Mouse (Mus musculus): Measurements from ENCODE around the gene Plscr3. TPM values are rescaled to one million over a fixed set of nuclear protein-coding genes. Genes with fewer than 3 reads are reported as not detected.
"Not testable (repeated sequence)": the region's sequence is repeated elsewhere in the genome, so short reads cannot be mapped to it uniquely, and the experiment has no call there.

Plscr3 gene
- polyA plus RNA-seq, 1 experiment from 2014 or later = 85.1 TPM

DNA sequence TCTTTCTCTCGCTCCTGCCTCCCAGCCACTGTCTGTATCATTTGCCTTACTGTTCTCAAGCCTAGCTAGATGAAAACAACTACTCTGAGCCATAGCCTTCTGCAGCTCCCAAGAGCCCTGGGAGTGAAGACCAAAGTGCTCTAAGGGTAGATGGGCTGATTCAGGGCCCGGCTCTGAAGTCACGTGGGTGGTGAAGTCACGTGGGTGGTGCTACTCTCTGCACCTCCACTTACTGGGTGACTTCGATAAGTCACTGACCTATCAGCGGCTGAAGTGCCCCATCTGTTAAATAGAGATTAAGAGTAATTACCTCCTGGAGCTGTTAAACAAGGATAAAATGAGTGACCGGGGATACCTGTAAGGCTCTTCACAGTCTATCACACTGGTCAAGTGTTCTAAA, 7.8 kb downstream of the Plscr3 start:
- H3K4me1 ChIP-seq (ENCODE audit: control insufficient read depth, insufficient read depth, low read length) = no peaks in the 10 kb centered on the region
- H3K36me3 ChIP-seq (ENCODE audit: control insufficient read depth, insufficient read depth, low read length) = 0 out of 2 replicates have a peak, but pooled peaks cover 9% of the 10 kb centered on the region
- H3K27me3 ChIP-seq (ENCODE audit: control insufficient read depth, insufficient read depth, low read length) = no peaks in the 10 kb centered on the region
- H3K4me2 ChIP-seq (ENCODE audit: low read depth, low read length) = no peak overlapping the region
- 0 out of 2 replicates have a peak, but pooled peaks have one; percentile 9 for ATAC-seq (ENCODE audit: insufficient read depth, low FRiP score)
- H3K27ac ChIP-seq (ENCODE audit: low read length) = no peak overlapping the region
- no peak overlapping the region for H3K4me3 ChIP-seq (replicated peaks; ENCODE audit: low read length)
- H3K9me3 ChIP-seq (replicated peaks; ENCODE audit: control insufficient read depth, low read length) = no peaks in the 10 kb centered on the region
- no peak overlapping the region for H3K9ac ChIP-seq (ENCODE audit: low read length)
- WGBS = 55% methylated on average over 7 of the region's 7 CpGs

DNA sequence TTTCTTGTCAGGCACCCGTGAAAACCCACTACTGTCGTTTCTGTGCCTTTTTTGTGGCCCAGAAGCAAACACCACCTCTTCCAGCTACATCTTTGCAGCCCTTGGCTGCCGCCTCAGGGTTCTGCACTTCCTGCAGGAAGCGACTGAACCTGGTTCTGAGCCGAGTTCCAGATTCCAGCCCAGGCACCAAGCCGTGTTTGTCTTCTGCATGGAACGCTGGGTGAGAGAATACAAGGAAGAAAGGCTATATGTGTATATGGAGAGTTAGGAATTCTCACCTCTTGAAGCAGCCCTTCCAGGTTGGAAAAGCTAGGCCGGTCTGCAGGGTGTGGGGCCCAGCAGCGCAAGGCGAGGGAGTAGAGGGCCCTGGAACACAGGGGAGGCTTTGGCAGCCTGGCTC, 8.5 kb downstream of the Plscr3 start:
- Histone ChIP-seq H3K4me2 (ENCODE audit: low read depth, low read length) (no peak overlapping the region), H3K27me3 (ENCODE audit: control insufficient read depth, insufficient read depth, low read length) (no peaks in the 10 kb centered on the region), H3K4me1 (ENCODE audit: control insufficient read depth, insufficient read depth, low read length) (no peaks in the 10 kb centered on the region), H3K27ac (ENCODE audit: low read length) (no peak overlapping the region), H3K9ac (ENCODE audit: low read length) (no peak overlapping the region), H3K4me3 (replicated peaks; ENCODE audit: low read length) (no peak overlapping the region), H3K36me3 (ENCODE audit: control insufficient read depth, insufficient read depth, low read length) (0 out of 2 replicates have a peak, but pooled peaks cover 9% of the 10 kb centered on the region), H3K9me3 (replicated peaks; ENCODE audit: control insufficient read depth, low read length) (no peaks in the 10 kb centered on the region)
- WGBS = 74% methylated on average over 10 of the region's 10 CpGs
- ATAC-seq (ENCODE audit: insufficient read depth, low FRiP score) = no peak

DNA sequence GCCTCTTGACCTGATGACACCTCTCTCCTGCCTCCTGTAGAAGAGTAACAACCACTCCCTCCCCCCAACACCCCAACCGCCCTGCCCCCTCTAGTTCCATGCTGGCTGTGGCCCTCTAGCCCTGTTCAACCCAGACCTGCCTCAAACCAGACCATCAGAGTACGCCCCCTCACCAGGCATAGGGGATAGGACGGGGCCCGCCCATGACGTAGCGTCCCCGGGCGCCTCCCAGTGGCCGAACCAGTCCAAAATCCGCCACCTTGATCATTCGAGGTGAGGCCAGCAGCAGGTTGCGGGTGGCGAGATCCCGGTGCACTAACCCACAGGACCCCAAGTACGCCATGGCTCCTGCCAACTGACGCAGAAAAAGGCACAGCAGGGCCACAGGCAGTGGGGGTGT, 9.2 kb downstream of the Plscr3 start:
- Histone ChIP-seq H3K4me3 (replicated peaks; ENCODE audit: low read length) (no peak overlapping the region), H3K36me3 (ENCODE audit: control insufficient read depth, insufficient read depth, low read length) (0 out of 2 replicates have a peak, but pooled peaks cover 9% of the 10 kb centered on the region), H3K4me2 (ENCODE audit: low read depth, low read length) (no peak overlapping the region), H3K9me3 (replicated peaks; ENCODE audit: control insufficient read depth, low read length) (no peaks in the 10 kb centered on the region), H3K4me1 (ENCODE audit: control insufficient read depth, insufficient read depth, low read length) (no peaks in the 10 kb centered on the region), H3K9ac (ENCODE audit: low read length) (peak overlapping the region; percentile 14; the same call in 1 of the 2 replicates), H3K27me3 (ENCODE audit: control insufficient read depth, insufficient read depth, low read length) (no peaks in the 10 kb centered on the region), H3K27ac (ENCODE audit: low read length) (no peak overlapping the region)
- no peak for ATAC-seq (ENCODE audit: insufficient read depth, low FRiP score)
- 29% methylated on average over 16 of the region's 16 CpGs for WGBS

DNA sequence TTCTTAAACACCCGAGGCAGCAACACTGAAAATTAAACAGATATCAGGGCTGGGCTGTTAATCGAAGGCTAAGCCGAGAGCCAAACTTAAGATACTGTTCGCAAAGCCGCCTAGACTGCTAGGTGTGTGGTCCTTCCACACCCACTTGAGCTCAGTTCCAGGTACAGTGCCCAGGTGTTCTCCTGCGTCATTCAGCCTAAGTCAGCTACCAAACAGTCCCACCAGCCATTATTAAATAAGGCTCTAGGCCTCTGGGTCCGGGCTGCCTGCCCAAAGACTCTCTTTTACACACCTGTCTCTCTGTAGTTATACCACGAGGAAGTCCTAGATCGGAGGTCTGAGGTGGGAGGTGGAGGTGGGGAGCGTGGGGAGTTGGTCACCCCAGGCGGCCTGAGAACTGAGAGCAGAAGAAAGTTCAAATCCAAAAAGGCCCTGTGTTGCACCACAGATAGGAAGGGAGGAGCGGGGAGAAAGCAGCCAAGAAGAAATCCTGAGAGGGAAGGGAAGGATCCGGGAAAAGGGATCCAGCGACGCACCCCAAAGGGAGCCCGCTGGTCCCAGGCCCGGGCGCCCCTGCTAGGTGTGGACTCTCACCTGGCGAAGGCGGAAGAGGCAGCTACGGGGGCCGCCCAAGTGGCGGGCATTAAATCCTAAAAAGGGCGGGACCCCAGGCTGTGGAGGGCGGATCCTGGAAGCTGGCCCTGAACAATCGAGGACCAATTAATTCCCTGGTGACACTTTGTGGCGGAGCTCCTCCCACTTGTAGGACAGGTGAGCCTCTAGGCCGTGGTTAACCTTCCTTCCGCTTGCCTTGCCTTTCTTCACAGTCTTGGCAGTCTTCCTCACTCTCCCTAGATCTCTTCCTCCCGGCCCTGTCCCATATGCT, 12.2 kb downstream of the Plscr3 start, which contains the start of gene Tnk1:
Gene Tnk1 (minus strand): TSS at position 618 of the 886 bp plus-strand sequence.
- H3K27ac ChIP-seq (ENCODE audit: low read length) = peak within 1 kb of the TSS; percentile 86
- ATAC-seq (ENCODE audit: insufficient read depth, low FRiP score) = peak; percentile 88

DNA sequence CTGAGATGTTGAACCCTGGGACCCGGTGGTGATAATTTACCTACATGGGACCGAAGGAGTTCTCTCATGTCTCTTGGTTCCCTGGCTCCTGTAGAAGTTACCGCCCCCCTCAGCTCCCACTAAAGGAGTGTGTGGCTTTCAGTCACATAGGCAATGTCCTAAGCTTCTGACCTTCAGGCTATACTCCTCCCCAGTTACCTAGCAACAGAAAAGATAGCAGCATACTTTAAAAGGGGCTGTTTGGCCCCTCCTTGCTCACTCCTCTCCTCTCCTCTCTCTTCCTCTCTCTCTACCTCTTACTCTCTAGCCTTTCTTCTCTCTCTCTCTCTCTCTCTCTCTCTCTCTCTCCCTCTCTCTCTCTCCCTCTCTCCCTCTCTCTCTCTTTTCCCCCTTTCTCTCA, 17.6 kb downstream of the Plscr3 start:
- H3K27me3 ChIP-seq (ENCODE audit: control insufficient read depth, insufficient read depth, low read length); H3K4me2 ChIP-seq (ENCODE audit: low read depth, low read length); ATAC-seq (ENCODE audit: insufficient read depth, low FRiP score); H3K4me1 ChIP-seq (ENCODE audit: control insufficient read depth, insufficient read depth, low read length); H3K9me3 ChIP-seq (replicated peaks; ENCODE audit: control insufficient read depth, low read length); H3K27ac ChIP-seq (ENCODE audit: low read length); H3K4me3 ChIP-seq (replicated peaks; ENCODE audit: low read length); H3K36me3 ChIP-seq (ENCODE audit: control insufficient read depth, insufficient read depth, low read length); H3K9ac ChIP-seq (ENCODE audit: low read length): not testable (repeated sequence)
- 69% methylated on average over 3 of the region's 3 CpGs for WGBS

More for the DNA sequence above, 12.2 kb downstream of the Plscr3 start, which contains the start of gene Tnk1:
- no peaks in the 10 kb centered on the region for H3K9me3 ChIP-seq (replicated peaks; ENCODE audit: control insufficient read depth, low read length)
- peak within 1 kb of the TSS; percentile 68 for H3K9ac ChIP-seq (ENCODE audit: low read length)
- WGBS = 17% methylated on average over 30 of the region's 30 CpGs
- no peaks in the 10 kb centered on the region for H3K4me1 ChIP-seq (ENCODE audit: control insufficient read depth, insufficient read depth, low read length)
- H3K4me3 ChIP-seq (replicated peaks; ENCODE audit: low read length) = peak within 1 kb of the TSS; percentile 46
- no peaks in the 10 kb centered on the region for H3K27me3 ChIP-seq (ENCODE audit: control insufficient read depth, insufficient read depth, low read length)
- no peaks in the 10 kb centered on the region for H3K36me3 ChIP-seq (ENCODE audit: control insufficient read depth, insufficient read depth, low read length)
- H3K4me2 ChIP-seq (ENCODE audit: low read depth, low read length) = peak within 1 kb of the TSS; percentile 36

DNA sequence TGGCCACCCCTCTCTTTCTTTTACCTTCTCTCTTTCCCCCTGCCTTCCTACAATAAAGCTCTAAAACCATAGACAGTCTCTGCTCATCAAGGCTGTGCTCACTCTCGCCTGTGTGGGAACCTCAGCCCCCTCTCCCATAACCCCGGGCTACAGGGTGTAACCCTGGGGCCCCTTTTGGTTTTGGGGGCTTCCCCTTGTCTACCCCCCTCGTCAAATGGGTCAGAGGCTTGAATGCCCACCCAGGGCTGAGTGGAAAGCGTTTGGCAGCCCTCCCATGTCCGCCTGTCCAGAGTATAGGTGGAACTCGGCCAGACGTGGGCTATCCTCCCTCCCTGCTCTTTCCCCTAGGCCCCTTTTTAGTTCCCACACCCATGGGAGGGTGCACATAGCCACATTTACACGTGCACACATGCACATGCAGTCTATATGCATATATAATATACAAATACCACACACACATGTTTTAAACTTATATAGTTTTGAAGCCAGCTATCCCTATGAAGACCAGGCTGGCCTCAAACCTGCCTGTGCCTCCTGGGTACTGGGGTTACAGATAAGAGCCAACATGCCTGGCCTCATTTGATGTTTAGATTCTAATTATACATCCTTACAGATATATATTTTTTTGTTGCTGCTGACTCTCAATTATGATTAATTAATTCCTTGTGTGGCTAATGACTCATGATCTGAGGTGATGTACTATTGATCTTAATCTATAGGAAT, 18.1 kb downstream of the Plscr3 start:
- no peaks in the 10 kb centered on the region for H3K4me1 ChIP-seq (ENCODE audit: control insufficient read depth, insufficient read depth, low read length)
- H3K4me3 ChIP-seq (replicated peaks; ENCODE audit: low read length) = no peak overlapping the region
- no peaks in the 10 kb centered on the region for H3K36me3 ChIP-seq (ENCODE audit: control insufficient read depth, insufficient read depth, low read length)
- no peaks in the 10 kb centered on the region for H3K27me3 ChIP-seq (ENCODE audit: control insufficient read depth, insufficient read depth, low read length)
- no peak overlapping the region for H3K9ac ChIP-seq (ENCODE audit: low read length)
- H3K4me2 ChIP-seq (ENCODE audit: low read depth, low read length) = no peak overlapping the region
- 43% methylated on average over 8 of the region's 8 CpGs for WGBS
- ATAC-seq (ENCODE audit: insufficient read depth, low FRiP score) = no peak
- H3K9me3 ChIP-seq (replicated peaks; ENCODE audit: control insufficient read depth, low read length) = no peaks in the 10 kb centered on the region
- H3K27ac ChIP-seq (ENCODE audit: low read length) = no peak overlapping the region

DNA sequence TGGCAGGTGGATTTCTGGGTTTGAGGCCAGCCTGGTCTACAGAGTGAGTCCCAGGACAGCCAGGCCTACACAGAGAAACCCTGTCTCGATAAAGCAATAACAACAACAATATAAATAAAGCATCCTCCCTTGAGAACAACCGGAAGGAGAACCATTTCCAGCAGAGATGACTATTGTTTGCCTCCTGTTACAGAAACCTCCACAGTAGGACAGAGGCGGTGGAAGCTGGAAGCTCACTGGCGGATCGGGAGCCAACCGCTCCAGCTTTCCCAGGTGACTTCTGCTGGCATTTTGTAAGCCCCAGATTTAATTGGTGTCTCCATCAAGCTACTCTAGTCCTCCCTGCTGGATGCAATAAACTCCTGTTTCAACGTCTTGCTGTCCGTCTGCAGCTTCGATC, 19.4 kb downstream of the Plscr3 start:
- no peak for ATAC-seq (ENCODE audit: insufficient read depth, low FRiP score)
- Histone ChIP-seq H3K27ac (ENCODE audit: low read length) (no peak overlapping the region), H3K4me2 (ENCODE audit: low read depth, low read length) (no peak overlapping the region), H3K36me3 (ENCODE audit: control insufficient read depth, insufficient read depth, low read length) (no peaks in the 10 kb centered on the region), H3K27me3 (ENCODE audit: control insufficient read depth, insufficient read depth, low read length) (no peaks in the 10 kb centered on the region), H3K4me3 (replicated peaks; ENCODE audit: low read length) (no peak overlapping the region), H3K9ac (ENCODE audit: low read length) (no peak overlapping the region), H3K4me1 (ENCODE audit: control insufficient read depth, insufficient read depth, low read length) (no peaks in the 10 kb centered on the region), H3K9me3 (replicated peaks; ENCODE audit: control insufficient read depth, low read length) (no peaks in the 10 kb centered on the region)
- 81% methylated on average over 9 of the region's 9 CpGs for WGBS

DNA sequence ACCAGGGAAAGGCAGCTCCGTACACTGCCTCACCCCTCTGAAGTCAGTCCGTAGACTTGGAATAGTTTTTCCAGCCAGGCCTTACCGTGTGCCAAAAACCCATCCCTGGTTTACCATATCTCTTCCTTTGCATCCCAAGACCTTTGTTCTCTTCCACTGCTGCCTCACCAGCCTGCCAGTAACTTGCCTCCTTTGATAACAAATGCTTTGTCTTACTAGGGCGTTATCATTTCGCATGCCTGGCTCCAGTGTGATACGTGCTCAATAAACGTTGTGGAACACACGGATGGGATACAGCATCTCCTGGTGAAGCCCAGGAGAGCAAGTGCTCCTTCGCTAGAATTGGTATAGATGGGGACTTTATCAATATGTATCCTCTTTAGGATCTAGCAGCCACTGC, 21.2 kb downstream of the Plscr3 start:
- Histone ChIP-seq H3K27me3 (ENCODE audit: control insufficient read depth, insufficient read depth, low read length) (no peaks in the 10 kb centered on the region), H3K4me1 (ENCODE audit: control insufficient read depth, insufficient read depth, low read length) (no peaks in the 10 kb centered on the region), H3K27ac (ENCODE audit: low read length) (no peak overlapping the region), H3K9ac (ENCODE audit: low read length) (no peak overlapping the region), H3K4me2 (ENCODE audit: low read depth, low read length) (no peak overlapping the region), H3K36me3 (ENCODE audit: control insufficient read depth, insufficient read depth, low read length) (no peaks in the 10 kb centered on the region), H3K4me3 (replicated peaks; ENCODE audit: low read length) (no peak overlapping the region), H3K9me3 (replicated peaks; ENCODE audit: control insufficient read depth, low read length) (no peaks in the 10 kb centered on the region)
- ATAC-seq (ENCODE audit: insufficient read depth, low FRiP score) = no peak
- WGBS = 57% methylated on average over 9 of the region's 9 CpGs

Measured in stomach, embryonic 16.5 days (tissue).